Mouse (Mus musculus) heart, adult 8-10 months (tissue): ENCODE results near the gene Slc25a44. TPM values are rescaled to one million over a fixed set of nuclear protein-coding genes. Genes with fewer than 3 reads are reported as not detected.
"Not testable (repeated sequence)": the region's sequence is repeated elsewhere in the genome, so short reads cannot be mapped to it uniquely, and the experiment has no call there.

Experiments
- DNase-seq: peaks from one replicate; pipeline ENCODE4 v3.0.0; 2022; ENCODE audit warnings: low spot score
- microRNA-seq: library from miRNA; unstranded; fragments of <30 nt; microRNA quantifications from one replicate; pipeline ENCODE4 v1.2.0, GENCODE M21; 2022
- total RNA-seq, 4 experiments: library from RNA; stranded (reverse); gene quantifications; 2 replicates each; pipeline ENCODE4 v1.2.4; 2022

Slc25a44 gene
- total RNA-seq, 4 experiments from 2014 or later, result 13.1 to 14.7 (median 14.1) TPM

DNA sequence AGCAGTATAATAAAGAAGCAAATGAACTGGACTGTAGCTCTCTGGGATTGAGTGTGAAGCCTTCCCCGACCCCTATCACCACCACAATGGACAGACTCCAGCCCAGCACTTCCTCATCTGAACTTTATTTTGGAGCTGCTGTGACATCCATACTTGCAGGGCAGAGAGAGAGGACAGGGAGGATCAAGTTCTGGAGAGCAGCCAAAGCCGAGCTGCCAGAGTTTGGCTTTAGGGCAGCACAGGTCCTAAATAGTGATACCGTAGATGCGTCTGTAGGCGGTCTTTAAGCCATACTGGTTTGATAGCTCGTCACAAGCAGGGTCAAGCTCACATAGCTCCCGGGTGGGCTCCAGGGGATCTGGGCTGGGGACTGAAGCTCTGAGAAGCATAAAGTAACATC is 56.4 kb downstream of the Slc25a44 start:
- not testable (repeated sequence) for DNase-seq

DNA sequence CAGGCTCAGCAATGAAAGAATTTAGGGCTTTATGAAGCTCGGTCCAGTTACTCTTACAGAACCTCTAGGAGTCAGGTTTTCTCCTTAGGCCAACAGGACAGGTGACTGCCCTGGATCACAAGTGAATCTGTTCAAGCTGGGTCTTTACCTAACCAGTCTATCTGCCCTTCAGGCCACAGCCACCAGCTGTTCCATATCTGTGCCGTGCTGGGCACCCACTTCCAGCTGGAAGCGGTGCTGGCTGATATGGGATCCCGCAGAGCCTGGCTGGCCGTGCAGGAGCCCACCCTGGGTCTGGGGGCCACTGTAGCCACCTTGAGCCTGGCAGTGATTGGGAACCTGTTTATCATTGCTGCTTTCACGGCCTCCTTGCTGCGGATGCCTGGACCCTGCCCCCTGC is 57.4 kb downstream of the Slc25a44 start:
- not testable (repeated sequence) for DNase-seq

DNA sequence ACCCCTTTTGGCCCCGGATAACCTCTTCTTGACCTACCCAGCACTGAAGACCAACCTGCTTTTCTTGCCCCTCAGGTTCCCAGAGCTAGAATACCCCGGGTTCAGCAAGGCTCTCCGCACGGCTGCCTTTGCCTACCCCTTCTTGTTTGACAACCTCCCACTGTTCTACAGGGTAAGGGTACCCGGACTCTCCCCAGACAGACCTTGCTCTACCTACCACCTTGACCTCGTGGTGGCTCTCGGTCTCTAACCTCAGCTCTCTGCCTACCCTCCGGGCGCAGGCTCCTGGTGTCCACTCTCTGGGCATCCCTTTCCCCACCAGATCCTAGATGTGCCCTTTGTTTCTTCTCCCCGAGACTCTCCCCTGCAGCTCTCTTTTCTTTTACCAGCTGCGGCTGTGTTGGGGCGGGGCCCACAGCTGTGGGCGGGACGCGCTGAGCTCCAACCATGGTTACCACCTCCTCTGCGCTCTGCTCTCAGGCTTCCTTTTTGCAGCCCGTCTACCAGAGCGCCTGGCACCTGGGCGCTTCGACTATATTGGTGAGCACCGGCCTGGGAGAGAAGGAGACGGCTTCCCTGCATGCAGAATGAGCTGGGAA is 58.0 kb downstream of the Slc25a44 start:
- DNase-seq, result not testable (repeated sequence)

DNA sequence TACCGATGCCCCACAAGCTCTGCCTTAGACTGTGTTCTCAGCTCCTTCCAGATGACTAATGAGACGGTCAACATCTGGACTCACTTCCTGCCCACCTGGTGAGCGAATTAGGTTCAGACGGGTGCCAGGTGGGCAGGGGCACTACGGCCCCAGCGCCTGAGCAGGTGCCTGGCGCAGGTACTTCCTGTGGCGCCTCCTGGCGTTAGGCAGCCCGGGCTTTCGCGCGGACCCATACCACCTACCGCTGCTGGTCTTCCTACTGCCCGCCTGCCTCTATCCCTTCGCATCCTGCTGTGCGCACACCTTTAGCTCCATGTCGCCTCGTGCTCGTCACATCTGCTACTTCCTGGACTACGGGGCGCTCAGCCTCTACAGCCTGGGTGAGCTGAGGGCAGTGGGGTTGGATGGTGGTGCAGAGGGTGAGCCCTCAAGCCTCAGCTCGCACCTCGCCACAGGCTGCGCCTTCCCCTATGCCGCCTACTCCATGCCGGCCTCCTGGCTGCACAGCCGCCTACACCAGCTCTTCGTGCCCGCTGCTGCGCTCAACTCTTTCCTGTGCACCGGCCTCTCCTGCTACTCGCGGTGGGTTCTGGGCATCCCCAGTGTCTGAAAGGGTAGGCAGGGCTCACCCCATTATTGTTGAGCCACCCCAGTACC is 59.1 kb downstream of the Slc25a44 start:
- DNase-seq, result no peak

DNA sequence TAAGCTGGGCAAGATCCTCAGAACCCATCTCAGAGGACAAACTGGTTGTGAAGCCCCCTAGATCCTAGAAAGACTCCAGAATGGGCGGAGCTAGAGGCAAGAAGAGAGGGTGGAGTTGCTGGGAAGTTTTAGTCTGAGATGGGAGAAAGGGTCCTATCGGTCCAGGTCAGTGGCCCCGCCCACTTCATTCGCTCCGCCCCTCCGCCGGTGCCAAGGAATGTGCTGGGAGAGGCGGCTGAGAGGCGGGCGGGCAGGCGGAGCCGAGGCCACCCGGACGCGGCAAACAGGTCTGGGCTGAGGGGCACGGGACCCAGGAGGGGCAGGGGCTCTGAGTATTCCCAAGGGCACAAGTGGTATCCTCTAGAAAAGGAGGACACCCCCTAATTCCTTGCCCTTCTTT is 60.6 kb downstream of the Slc25a44 start, which contains the start of gene Paqr6:
TSS of gene Paqr6 (plus strand) at position 248 of the 400 bp plus-strand sequence.
- peak; percentile 30 for DNase-seq

DNA sequence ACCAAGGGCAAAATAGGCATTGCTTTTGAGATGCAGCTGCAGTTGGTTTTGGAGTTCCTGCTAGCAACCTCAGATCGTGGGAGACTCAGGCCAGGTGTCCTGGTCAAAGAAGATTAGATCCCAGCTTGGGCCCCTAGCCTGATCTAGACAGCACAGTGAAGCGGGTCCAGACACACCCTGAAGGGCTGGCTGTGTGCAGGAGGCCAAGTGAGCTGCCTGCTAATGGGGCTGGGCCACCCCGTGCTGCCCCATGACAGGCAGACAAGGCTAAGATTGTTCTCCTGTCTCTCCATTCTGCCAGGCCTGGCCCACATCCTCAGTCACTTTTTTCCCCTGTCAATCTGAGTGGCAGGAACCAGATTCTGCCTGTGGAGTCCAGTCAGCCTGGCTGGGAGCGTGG is 61.2 kb downstream of the Slc25a44 start:
- DNase-seq, result no peak

DNA sequence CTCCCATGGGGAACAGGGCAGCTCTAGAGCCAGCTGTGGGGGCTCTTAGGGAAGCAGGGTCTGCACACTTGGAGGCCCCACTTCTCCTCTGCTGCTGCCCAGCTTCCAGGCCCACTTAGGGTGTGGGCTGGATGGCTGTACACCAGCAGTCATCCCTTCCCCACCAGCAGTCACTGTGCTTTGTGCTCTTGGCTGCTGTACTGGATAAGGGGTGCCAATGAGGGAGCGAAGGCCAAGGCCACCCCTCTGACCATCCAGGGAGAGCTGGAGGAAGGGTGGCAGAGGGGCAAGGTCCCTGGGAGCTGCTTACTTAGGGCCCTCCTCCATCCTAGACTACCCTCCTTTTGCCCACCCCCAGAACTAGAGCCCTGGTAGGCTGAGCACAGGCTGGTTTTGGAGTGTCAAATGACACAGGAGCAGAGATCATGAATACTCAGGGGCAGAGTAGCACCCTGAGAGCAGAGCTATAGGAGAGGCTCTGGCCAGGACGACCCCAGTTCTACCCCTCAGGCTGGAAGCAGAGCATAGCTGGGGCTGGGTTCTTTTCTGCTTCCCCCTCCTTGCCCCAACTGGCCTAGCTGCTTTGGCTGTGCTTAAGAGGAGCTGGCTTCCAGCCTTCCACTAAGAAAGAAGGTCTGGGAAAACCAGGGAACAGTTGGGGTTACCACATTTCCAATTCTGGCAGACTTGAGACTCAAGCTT is 63.2 kb downstream of the Slc25a44 start:
- no peak for DNase-seq

DNA sequence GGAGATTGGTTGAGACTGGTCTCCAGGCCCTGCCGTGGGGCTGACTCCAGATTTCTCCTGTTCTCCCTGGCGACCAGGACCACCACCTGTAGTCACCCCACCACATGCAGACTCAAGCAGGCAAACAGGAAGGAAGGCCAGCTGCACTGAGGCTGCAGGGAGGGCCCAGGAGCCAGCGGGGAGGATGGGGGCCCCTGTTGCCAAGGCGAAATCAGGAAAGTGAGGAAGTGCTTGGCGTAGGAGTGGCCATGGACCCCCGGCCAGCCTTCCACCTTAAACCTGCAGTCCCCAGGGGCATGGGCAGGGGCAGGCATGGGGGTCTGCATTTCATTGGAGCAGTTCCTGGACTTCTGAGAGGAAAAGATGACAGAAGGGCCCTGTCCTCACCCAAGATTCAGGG is 63.8 kb downstream of the Slc25a44 start:
- no peak for DNase-seq

Small RNAs within 50 kb of the gene (microRNA-seq; reads per million reads assigned to microRNA genes)
- gene Mir7011, result not detected

Other genes starting within 250 kb of the Slc25a44 start
- gene Rhbg, start 170.4 kb downstream of the Slc25a44 start, total RNA-seq, result not detected
- under 1 TPM in 3 of 4 experiments, not detected in 1; 0.25 to 0.44 (median 0.29) TPM for gene Gm38392, start 137.9 kb downstream of the Slc25a44 start, total RNA-seq
- gene Tsacc, start 128.1 kb downstream of the Slc25a44 start, total RNA-seq, result 10 to 100 TPM in 1 of 4 experiments, 1 to 10 TPM in 3; 5.6 to 12.0 (median 7.5) TPM
- gene Cct3, start 128.0 kb downstream of the Slc25a44 start, total RNA-seq, result 100 to 1,000 TPM; 146 to 187 (median 164) TPM
- 10 to 100 TPM; 74.5 to 85.8 (median 82.1) TPM for gene Glmp, start 100.1 kb downstream of the Slc25a44 start, total RNA-seq
- 1 to 10 TPM; 1.6 to 4.0 (median 2.0) TPM for gene Tmem79, start 89.0 kb downstream of the Slc25a44 start, total RNA-seq
- gene Smg5, start 88.9 kb downstream of the Slc25a44 start, total RNA-seq, result 10 to 100 TPM; 42.6 to 57.6 (median 56.5) TPM
- under 1 TPM in 3 of 4 experiments, not detected in 1; 0.53 to 0.85 (median 0.69) TPM for gene Paqr6, start 60.6 kb downstream of the Slc25a44 start, total RNA-seq
- not detected for gene Bglap3, start 52.4 kb downstream of the Slc25a44 start, total RNA-seq
- gene Bglap2, start 46.4 kb downstream of the Slc25a44 start, total RNA-seq, result not detected
- gene Bglap, start 40.7 kb downstream of the Slc25a44 start, total RNA-seq, result not detected
- gene Pmf1, start 14.8 kb downstream of the Slc25a44 start, total RNA-seq, result 10 to 100 TPM; 16.2 to 19.9 (median 16.7) TPM
- gene Sema4a, start 36.0 kb upstream of the Slc25a44 start, total RNA-seq, result 1 to 10 TPM; 2.6 to 4.7 (median 3.8) TPM
- gene Lmna, start 84.8 kb upstream of the Slc25a44 start, total RNA-seq, result 100 to 1,000 TPM; 112 to 127 (median 118) TPM
- under 1 TPM; 0.28 to 0.44 (median 0.33) TPM for gene Mex3a, start 107.3 kb upstream of the Slc25a44 start, total RNA-seq
- gene Rab25, start 123.2 kb upstream of the Slc25a44 start, total RNA-seq, result not detected
- gene Lamtor2, start 127.9 kb upstream of the Slc25a44 start, total RNA-seq, result 100 to 1,000 TPM; 104 to 116 (median 107) TPM
- 10 to 100 TPM; 68.8 to 90.5 (median 77.6) TPM for gene Ubqln4, start 128.6 kb upstream of the Slc25a44 start, total RNA-seq
- gene Ssr2, start 150.7 kb upstream of the Slc25a44 start, total RNA-seq, result 10 to 100 TPM; 60.4 to 67.0 (median 64.4) TPM
- 10 to 100 TPM; 38.8 to 45.9 (median 41.4) TPM for gene Arhgef2, start 180.8 kb upstream of the Slc25a44 start, total RNA-seq
- gene Rxfp4, start 228.0 kb upstream of the Slc25a44 start, total RNA-seq, result under 1 TPM in 1 of 4 experiments, not detected in 3; 0.23 TPM